Mouse (Mus musculus): ENCODE measurements at regions not wholly inside any gene's neighbourhood (a gene's known extent, or its start where the extent isn't known, plus 50 kb on each side); places are given as distances from the start of the nearest gene placed in this dataset.
A peak's percentile ranks its signal among the peaks of the same experiment; 100 is the strongest.

GRCm38 (mm10) chr8:77988291-77989056, 224.6 kb upstream of the Ttc29 start:
- H3K27me3 ChIP-seq = no peaks in the 10 kb centered on the region
- no peak overlapping the region for H3K27ac ChIP-seq (replicated peaks)
- no peak overlapping the region for H3K4me3 ChIP-seq
- 81% methylated on average over 8 of the region's 8 CpGs for WGBS
- no peaks in the 10 kb centered on the region for H3K9me3 ChIP-seq
- H3K4me1 ChIP-seq (replicated peaks) = no peaks in the 10 kb centered on the region
- no peak overlapping the region for H3K9ac ChIP-seq
- H3K4me2 ChIP-seq = no peak overlapping the region
- no peaks in the 10 kb centered on the region for H3K36me3 ChIP-seq
- no peak for ATAC-seq (ENCODE audit: low FRiP score, low read depth)

- Histone ChIP-seq H3K27me3 (no peaks in the 10 kb centered on the region), H3K36me3 (no peaks in the 10 kb centered on the region), H3K27ac (replicated peaks) (no peak overlapping the region), H3K9me3 (no peaks in the 10 kb centered on the region), H3K4me2 (no peak overlapping the region), H3K9ac (no peak overlapping the region), H3K4me3 (no peak overlapping the region), H3K4me1 (replicated peaks) (no peaks in the 10 kb centered on the region)
- ATAC-seq (ENCODE audit: low FRiP score, low read depth) = no peak
- 31% methylated on average over 4 of the region's 4 CpGs for WGBS
Measured at GRCm38 (mm10) chr8:77991050-77991449, 222.0 kb upstream of the Ttc29 start.

GRCm38 (mm10) chr8:78000303-78000702, 212.8 kb upstream of the Ttc29 start:
- Histone ChIP-seq H3K4me1 (replicated peaks) (0 out of 2 replicates have a peak, but pooled peaks cover 4% of the 10 kb centered on the region), H3K9me3 (no peaks in the 10 kb centered on the region), H3K27ac (replicated peaks) (no peak overlapping the region), H3K9ac (no peak overlapping the region), H3K4me3 (no peak overlapping the region), H3K36me3 (no peaks in the 10 kb centered on the region), H3K4me2 (no peak overlapping the region), H3K27me3 (no peaks in the 10 kb centered on the region)
- ATAC-seq (ENCODE audit: low FRiP score, low read depth) = no peak
- WGBS = 63% methylated on average over 2 of the region's 3 CpGs

- 50% methylated on average over 5 of the region's 5 CpGs for WGBS
Measured at GRCm38 (mm10) chr8:78001656-78002055, 211.4 kb upstream of the Ttc29 start.

GRCm38 (mm10) chr8:78002071-78002470, 211.0 kb upstream of the Ttc29 start:
- peak; percentile 23; the same call in 1 of the 2 replicates for ATAC-seq (ENCODE audit: low FRiP score, low read depth)
- H3K9ac ChIP-seq = no peak overlapping the region
- WGBS = 20% methylated on average over 3 of the region's 3 CpGs

More at GRCm38 (mm10) chr8:78001656-78002055, 211.4 kb upstream of the Ttc29 start:
- Histone ChIP-seq H3K27ac (replicated peaks) (no peak overlapping the region), H3K9me3 (no peaks in the 10 kb centered on the region), H3K9ac (no peak overlapping the region), H3K4me2 (no peak overlapping the region), H3K27me3 (no peaks in the 10 kb centered on the region), H3K4me3 (no peak overlapping the region), H3K4me1 (replicated peaks) (0 out of 2 replicates have a peak, but pooled peaks cover 4% of the 10 kb centered on the region), H3K36me3 (no peaks in the 10 kb centered on the region)
- peak; percentile 38; the same call in 1 of the 2 replicates for ATAC-seq (ENCODE audit: low FRiP score, low read depth)

GRCm38 (mm10) chr8:78003888-78004543, 209.1 kb upstream of the Ttc29 start:
- WGBS = 17% methylated on average over 10 of the region's 10 CpGs
- Histone ChIP-seq H3K4me2 (no peak overlapping the region), H3K27me3 (no peaks in the 10 kb centered on the region), H3K9ac (no peak overlapping the region), H3K27ac (replicated peaks) (no peak overlapping the region), H3K4me3 (no peak overlapping the region), H3K36me3 (no peaks in the 10 kb centered on the region), H3K4me1 (replicated peaks) (0 out of 2 replicates have a peak, but pooled peaks cover 4% of the 10 kb centered on the region), H3K9me3 (no peaks in the 10 kb centered on the region)
- ATAC-seq (ENCODE audit: low FRiP score, low read depth) = peak; percentile 60; the same call in 1 of the 2 replicates

More at GRCm38 (mm10) chr8:78002071-78002470, 211.0 kb upstream of the Ttc29 start:
- no peak overlapping the region for H3K4me2 ChIP-seq
- no peak overlapping the region for H3K27ac ChIP-seq (replicated peaks)
- H3K27me3 ChIP-seq = no peaks in the 10 kb centered on the region
- no peaks in the 10 kb centered on the region for H3K9me3 ChIP-seq
- H3K4me1 ChIP-seq (replicated peaks) = 0 out of 2 replicates have a peak, but pooled peaks cover 4% of the 10 kb centered on the region
- no peak overlapping the region for H3K4me3 ChIP-seq
- no peaks in the 10 kb centered on the region for H3K36me3 ChIP-seq

- ATAC-seq (ENCODE audit: low FRiP score, low read depth) = 0 out of 2 replicates have a peak, but pooled peaks have one; percentile 19
- WGBS = 75% methylated on average over 12 of the region's 12 CpGs
Measured at GRCm38 (mm10) chr8:78004891-78005290, 208.2 kb upstream of the Ttc29 start.

GRCm38 (mm10) chr8:78013101-78013500, 200.0 kb upstream of the Ttc29 start:
- no peak overlapping the region for H3K9ac ChIP-seq

More at GRCm38 (mm10) chr8:78004891-78005290, 208.2 kb upstream of the Ttc29 start:
- Histone ChIP-seq H3K27me3 (no peaks in the 10 kb centered on the region), H3K36me3 (no peaks in the 10 kb centered on the region), H3K9me3 (no peaks in the 10 kb centered on the region), H3K9ac (no peak overlapping the region), H3K4me2 (no peak overlapping the region), H3K4me3 (no peak overlapping the region), H3K4me1 (replicated peaks) (0 out of 2 replicates have a peak, but pooled peaks cover 4% of the 10 kb centered on the region), H3K27ac (replicated peaks) (no peak overlapping the region)

GRCm38 (mm10) chr8:78018430-78019180, 194.5 kb upstream of the Ttc29 start:
- 44% methylated on average over 4 of the region's 4 CpGs for WGBS
- ATAC-seq (ENCODE audit: low FRiP score, low read depth) = no peak
- no peaks in the 10 kb centered on the region for H3K36me3 ChIP-seq
- H3K9ac ChIP-seq = no peak overlapping the region
- H3K27ac ChIP-seq (replicated peaks) = no peak overlapping the region
- H3K27me3 ChIP-seq = no peaks in the 10 kb centered on the region
- H3K4me2 ChIP-seq = no peak overlapping the region
- H3K4me1 ChIP-seq (replicated peaks) = peaks cover 1% of the 10 kb centered on the region; the same call in 1 of the 2 replicates
- no peaks in the 10 kb centered on the region for H3K9me3 ChIP-seq
- no peak overlapping the region for H3K4me3 ChIP-seq

More at GRCm38 (mm10) chr8:78013101-78013500, 200.0 kb upstream of the Ttc29 start:
- no peak overlapping the region for H3K4me2 ChIP-seq
- ATAC-seq (ENCODE audit: low FRiP score, low read depth) = no peak
- no peaks in the 10 kb centered on the region for H3K36me3 ChIP-seq
- H3K9me3 ChIP-seq = no peaks in the 10 kb centered on the region
- H3K27me3 ChIP-seq = no peaks in the 10 kb centered on the region
- no peaks in the 10 kb centered on the region for H3K4me1 ChIP-seq (replicated peaks)
- H3K4me3 ChIP-seq = no peak overlapping the region
- no peak overlapping the region for H3K27ac ChIP-seq (replicated peaks)

- Histone ChIP-seq H3K36me3 (no peaks in the 10 kb centered on the region), H3K27me3 (no peaks in the 10 kb centered on the region), H3K4me2 (no peak overlapping the region), H3K9me3 (no peaks in the 10 kb centered on the region), H3K9ac (no peak overlapping the region), H3K4me1 (replicated peaks) (peaks cover 3% of the 10 kb centered on the region; the same call in 1 of the 2 replicates), H3K4me3 (no peak overlapping the region), H3K27ac (replicated peaks) (no peak overlapping the region)
- no peak for ATAC-seq (ENCODE audit: low FRiP score, low read depth)
- 79% methylated on average over 2 of the region's 2 CpGs for WGBS
Measured at GRCm38 (mm10) chr8:78021473-78021872, 191.6 kb upstream of the Ttc29 start.

- ATAC-seq (ENCODE audit: low FRiP score, low read depth) = no peak
- Histone ChIP-seq H3K9ac (no peak overlapping the region), H3K4me3 (no peak overlapping the region), H3K27ac (replicated peaks) (no peak overlapping the region), H3K9me3 (no peaks in the 10 kb centered on the region), H3K36me3 (no peaks in the 10 kb centered on the region), H3K4me1 (replicated peaks) (peaks cover 3% of the 10 kb centered on the region; the same call in 1 of the 2 replicates), H3K27me3 (no peaks in the 10 kb centered on the region), H3K4me2 (no peak overlapping the region)
- 56% methylated on average over 5 of the region's 5 CpGs for WGBS
Measured at GRCm38 (mm10) chr8:78022986-78023385, 190.1 kb upstream of the Ttc29 start.
